Mouse (Mus musculus): Measurements from ENCODE around the gene Sgsh. TPM values are rescaled to one million over a fixed set of nuclear protein-coding genes. Genes with fewer than 3 reads are reported as not detected.

Sgsh gene
- polyA plus RNA-seq, 1 experiment from 2014 or later = 2.0 TPM

- Histone ChIP-seq H3K27ac (ENCODE audit: low read length) (peak overlapping the region; percentile 71), H3K27me3 (ENCODE audit: control insufficient read depth, insufficient read depth, low read depth, low read length) (peaks cover 3% of the 10 kb centered on the region; the same call in 1 of the 2 replicates), H3K4me1 (ENCODE audit: control insufficient read depth, low read depth, low read length) (peaks cover 16% of the 10 kb centered on the region), H3K4me2 (ENCODE audit: low read depth, low read length) (peak overlapping the region; percentile 76), H3K9me3 (replicated peaks; ENCODE audit: control insufficient read depth, low read length) (no peaks in the 10 kb centered on the region), H3K9ac (ENCODE audit: low read depth, low read length) (peak overlapping the region; percentile 68), H3K4me3 (ENCODE audit: low read depth, low read length) (peak overlapping the region; percentile 71), H3K36me3 (ENCODE audit: control insufficient read depth, insufficient read depth) (no peaks in the 10 kb centered on the region)
- WGBS (ENCODE audit: insufficient replicate concordance) = 1% methylated on average over 23 of the region's 23 CpGs
- ATAC-seq (ENCODE audit: low read depth) = peak; percentile 66
Measured at GRCm38 (mm10) chr11:119354798-119355442, 416 bp downstream of the Sgsh start.

- Histone ChIP-seq H3K27me3 (ENCODE audit: control insufficient read depth, insufficient read depth, low read depth, low read length) (peaks cover 3% of the 10 kb centered on the region; the same call in 1 of the 2 replicates), H3K36me3 (ENCODE audit: control insufficient read depth, insufficient read depth) (no peaks in the 10 kb centered on the region), H3K9ac (ENCODE audit: low read depth, low read length) (no peak overlapping the region), H3K9me3 (replicated peaks; ENCODE audit: control insufficient read depth, low read length) (no peaks in the 10 kb centered on the region), H3K27ac (ENCODE audit: low read length) (no peak overlapping the region), H3K4me3 (ENCODE audit: low read depth, low read length) (no peak overlapping the region), H3K4me2 (ENCODE audit: low read depth, low read length) (no peak overlapping the region), H3K4me1 (ENCODE audit: control insufficient read depth, low read depth, low read length) (peaks cover 16% of the 10 kb centered on the region)
- WGBS (ENCODE audit: insufficient replicate concordance) = 59% methylated on average over 4 of the region's 4 CpGs
- ATAC-seq (ENCODE audit: low read depth) = no peak
Measured at GRCm38 (mm10) chr11:119353946-119354345, 1.4 kb downstream of the Sgsh start.

GRCm38 (mm10) chr11:119352113-119352512 is 3.2 kb downstream of the Sgsh start:
- Histone ChIP-seq H3K36me3 (ENCODE audit: control insufficient read depth, insufficient read depth) (no peaks in the 10 kb centered on the region), H3K9ac (ENCODE audit: low read depth, low read length) (no peak overlapping the region), H3K4me3 (ENCODE audit: low read depth, low read length) (no peak overlapping the region), H3K27ac (ENCODE audit: low read length) (no peak overlapping the region), H3K4me2 (ENCODE audit: low read depth, low read length) (no peak overlapping the region), H3K4me1 (ENCODE audit: control insufficient read depth, low read depth, low read length) (peaks cover 16% of the 10 kb centered on the region), H3K27me3 (ENCODE audit: control insufficient read depth, insufficient read depth, low read depth, low read length) (peaks cover 3% of the 10 kb centered on the region; the same call in 1 of the 2 replicates), H3K9me3 (replicated peaks; ENCODE audit: control insufficient read depth, low read length) (no peaks in the 10 kb centered on the region)
- no peak for ATAC-seq (ENCODE audit: low read depth)
- 27% methylated on average over 7 of the region's 7 CpGs for WGBS (ENCODE audit: insufficient replicate concordance)

DNA sequence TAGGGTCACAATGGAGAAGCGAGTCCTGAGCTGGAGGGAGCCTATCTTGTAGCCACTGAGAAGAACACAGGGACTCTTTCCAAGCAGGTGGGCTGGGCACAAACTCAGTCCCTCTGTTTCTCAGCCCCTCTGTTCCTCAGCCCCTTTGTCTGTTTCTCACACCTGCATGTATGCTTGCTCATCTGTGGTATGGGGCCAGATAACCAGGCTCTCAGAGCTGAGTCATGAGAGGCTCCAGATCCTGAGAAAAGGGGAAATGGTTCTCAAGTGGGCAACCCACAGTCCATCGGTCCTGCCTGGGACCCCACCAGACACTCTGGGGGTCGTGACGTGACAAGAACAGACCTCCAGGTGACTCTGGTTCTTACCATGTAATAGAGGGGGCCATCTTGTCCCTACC is 8.2 kb downstream of the Sgsh start:
- Histone ChIP-seq H3K27me3 (ENCODE audit: control insufficient read depth, insufficient read depth, low read depth, low read length) (no peaks in the 10 kb centered on the region), H3K4me3 (ENCODE audit: low read depth, low read length) (no peak overlapping the region), H3K9me3 (replicated peaks; ENCODE audit: control insufficient read depth, low read length) (no peaks in the 10 kb centered on the region), H3K4me2 (ENCODE audit: low read depth, low read length) (no peak overlapping the region), H3K4me1 (ENCODE audit: control insufficient read depth, low read depth, low read length) (no peaks in the 10 kb centered on the region), H3K9ac (ENCODE audit: low read depth, low read length) (no peak overlapping the region), H3K36me3 (ENCODE audit: control insufficient read depth, insufficient read depth) (no peaks in the 10 kb centered on the region), H3K27ac (ENCODE audit: low read length) (no peak overlapping the region)
- ATAC-seq (ENCODE audit: low read depth) = no peak
- WGBS (ENCODE audit: insufficient replicate concordance) = 15% methylated on average over 4 of the region's 4 CpGs

DNA sequence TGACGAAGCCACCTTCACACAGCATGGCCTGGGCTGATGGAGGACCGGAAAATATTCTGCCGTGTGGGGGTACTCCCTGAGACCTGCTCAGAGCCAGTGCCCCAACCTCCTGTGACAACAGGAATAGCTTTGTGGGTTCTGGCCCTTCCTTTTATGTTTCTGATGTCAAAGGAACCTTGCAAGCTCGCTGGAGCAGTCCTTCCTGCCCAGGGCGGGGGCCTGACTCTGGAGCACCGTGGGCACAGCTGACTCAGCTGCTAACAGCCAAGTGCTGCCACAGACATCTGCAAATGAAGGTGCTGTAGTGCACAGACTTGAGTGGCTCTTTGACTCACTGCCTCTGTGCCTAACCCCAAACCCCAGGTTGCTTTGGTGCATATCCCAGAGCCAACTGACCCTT is 10.5 kb downstream of the Sgsh start:
- Histone ChIP-seq H3K27me3 (ENCODE audit: control insufficient read depth, insufficient read depth, low read depth, low read length) (no peaks in the 10 kb centered on the region), H3K4me2 (ENCODE audit: low read depth, low read length) (no peak overlapping the region), H3K36me3 (ENCODE audit: control insufficient read depth, insufficient read depth) (no peaks in the 10 kb centered on the region), H3K9me3 (replicated peaks; ENCODE audit: control insufficient read depth, low read length) (no peaks in the 10 kb centered on the region), H3K4me3 (ENCODE audit: low read depth, low read length) (no peak overlapping the region), H3K4me1 (ENCODE audit: control insufficient read depth, low read depth, low read length) (no peaks in the 10 kb centered on the region), H3K9ac (ENCODE audit: low read depth, low read length) (no peak overlapping the region), H3K27ac (ENCODE audit: low read length) (no peak overlapping the region)
- 27% methylated on average over 6 of the region's 6 CpGs for WGBS (ENCODE audit: insufficient replicate concordance)
- no peak for ATAC-seq (ENCODE audit: low read depth)

GRCm38 (mm10) chr11:119344178-119344577 is 11.2 kb downstream of the Sgsh start:
- Histone ChIP-seq H3K4me1 (ENCODE audit: control insufficient read depth, low read depth, low read length) (no peaks in the 10 kb centered on the region), H3K36me3 (ENCODE audit: control insufficient read depth, insufficient read depth) (no peaks in the 10 kb centered on the region), H3K4me2 (ENCODE audit: low read depth, low read length) (no peak overlapping the region), H3K27ac (ENCODE audit: low read length) (no peak overlapping the region), H3K9me3 (replicated peaks; ENCODE audit: control insufficient read depth, low read length) (no peaks in the 10 kb centered on the region), H3K4me3 (ENCODE audit: low read depth, low read length) (no peak overlapping the region), H3K27me3 (ENCODE audit: control insufficient read depth, insufficient read depth, low read depth, low read length) (no peaks in the 10 kb centered on the region), H3K9ac (ENCODE audit: low read depth, low read length) (no peak overlapping the region)
- WGBS (ENCODE audit: insufficient replicate concordance) = 74% methylated on average over 8 of the region's 8 CpGs
- ATAC-seq (ENCODE audit: low read depth) = no peak

DNA sequence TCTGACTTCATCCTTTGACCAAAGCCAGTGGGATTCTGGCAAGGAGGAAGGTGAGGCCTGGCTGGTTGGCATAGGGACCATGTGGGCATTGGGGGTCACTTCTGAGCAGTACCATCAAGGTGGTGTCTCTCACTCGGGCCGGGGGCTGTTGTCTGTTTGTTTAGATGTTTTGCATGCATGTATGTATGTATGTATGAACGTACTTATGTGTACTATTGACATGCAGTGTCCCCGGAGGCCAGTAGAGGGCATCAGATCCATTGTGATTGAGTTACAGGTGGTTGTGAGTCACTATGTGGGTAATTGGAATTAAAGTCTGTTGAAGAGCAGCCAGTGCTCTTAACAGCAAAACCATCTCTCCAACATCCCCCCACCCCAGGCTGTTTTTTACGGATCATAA is 15.7 kb downstream of the Sgsh start:
- Histone ChIP-seq H3K4me1 (ENCODE audit: control insufficient read depth, low read depth, low read length) (no peaks in the 10 kb centered on the region), H3K4me3 (ENCODE audit: low read depth, low read length) (no peak overlapping the region), H3K27me3 (ENCODE audit: control insufficient read depth, insufficient read depth, low read depth, low read length) (no peaks in the 10 kb centered on the region), H3K36me3 (ENCODE audit: control insufficient read depth, insufficient read depth) (no peaks in the 10 kb centered on the region), H3K9ac (ENCODE audit: low read depth, low read length) (no peak overlapping the region), H3K27ac (ENCODE audit: low read length) (no peak overlapping the region), H3K9me3 (replicated peaks; ENCODE audit: control insufficient read depth, low read length) (no peaks in the 10 kb centered on the region), H3K4me2 (ENCODE audit: low read depth, low read length) (no peak overlapping the region)
- ATAC-seq (ENCODE audit: low read depth) = no peak
- 4% methylated on average over 5 of the region's 5 CpGs for WGBS (ENCODE audit: insufficient replicate concordance)

GRCm38 (mm10) chr11:119339179-119339578 is 16.2 kb downstream of the Sgsh start:
- Histone ChIP-seq H3K4me2 (ENCODE audit: low read depth, low read length) (no peak overlapping the region), H3K9me3 (replicated peaks; ENCODE audit: control insufficient read depth, low read length) (no peaks in the 10 kb centered on the region), H3K27ac (ENCODE audit: low read length) (no peak overlapping the region), H3K4me1 (ENCODE audit: control insufficient read depth, low read depth, low read length) (no peaks in the 10 kb centered on the region), H3K4me3 (ENCODE audit: low read depth, low read length) (no peak overlapping the region), H3K9ac (ENCODE audit: low read depth, low read length) (no peak overlapping the region), H3K27me3 (ENCODE audit: control insufficient read depth, insufficient read depth, low read depth, low read length) (no peaks in the 10 kb centered on the region), H3K36me3 (ENCODE audit: control insufficient read depth, insufficient read depth) (no peaks in the 10 kb centered on the region)
- no peak for ATAC-seq (ENCODE audit: low read depth)
- WGBS (ENCODE audit: insufficient replicate concordance) = 48% methylated on average over 5 of the region's 5 CpGs

DNA sequence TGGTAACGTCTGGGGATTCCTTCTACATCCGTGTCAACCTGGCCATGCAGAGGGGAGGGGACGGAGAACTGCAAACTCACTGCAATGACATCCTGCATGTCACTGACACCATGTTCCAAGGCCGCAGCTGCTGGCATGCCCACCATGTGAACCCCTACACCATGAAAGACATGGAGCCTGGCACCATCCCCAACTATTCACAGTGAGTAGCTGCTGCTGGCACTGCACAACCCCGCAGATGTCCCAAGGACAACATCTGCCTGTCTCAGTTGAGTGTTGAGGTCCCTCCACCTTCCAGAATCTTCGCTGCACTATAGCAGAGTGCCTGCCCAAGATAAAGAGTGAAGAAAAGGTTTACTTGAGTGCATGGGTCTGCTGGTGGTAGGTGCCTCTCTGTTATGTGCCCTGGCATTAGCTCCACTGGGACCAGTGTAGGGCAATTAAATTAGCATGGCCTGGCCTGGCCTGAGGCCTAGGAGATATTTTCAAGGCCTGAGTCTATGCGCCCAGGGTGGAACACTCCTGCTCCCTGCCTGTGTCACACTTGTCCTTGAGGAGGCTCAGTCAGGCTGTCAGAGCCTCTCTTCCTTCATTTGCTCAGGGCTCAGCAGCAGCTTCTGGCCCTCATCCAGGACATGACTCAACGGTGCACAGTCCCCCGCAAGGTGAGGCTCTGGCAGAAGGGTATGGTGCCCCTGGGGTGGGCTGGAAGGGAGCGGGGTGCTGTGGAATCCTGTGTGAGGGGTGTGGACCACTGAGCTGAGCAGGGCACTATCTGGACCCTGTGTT is 16.9 kb downstream of the Sgsh start:
- WGBS (ENCODE audit: insufficient replicate concordance) = 66% methylated on average over 10 of the region's 10 CpGs

More for the DNA sequence above, 16.9 kb downstream of the Sgsh start:
- Histone ChIP-seq H3K36me3 (ENCODE audit: control insufficient read depth, insufficient read depth) (no peaks in the 10 kb centered on the region), H3K9ac (ENCODE audit: low read depth, low read length) (no peak overlapping the region), H3K27ac (ENCODE audit: low read length) (no peak overlapping the region), H3K9me3 (replicated peaks; ENCODE audit: control insufficient read depth, low read length) (no peaks in the 10 kb centered on the region), H3K27me3 (ENCODE audit: control insufficient read depth, insufficient read depth, low read depth, low read length) (no peaks in the 10 kb centered on the region), H3K4me1 (ENCODE audit: control insufficient read depth, low read depth, low read length) (no peaks in the 10 kb centered on the region), H3K4me3 (ENCODE audit: low read depth, low read length) (no peak overlapping the region), H3K4me2 (ENCODE audit: low read depth, low read length) (no peak overlapping the region)
- ATAC-seq (ENCODE audit: low read depth) = no peak

Measured in liver, embryonic 16.5 days (tissue).